Mouse (Mus musculus): ENCODE data around the gene Mrpl20.
A peak's percentile ranks its signal among the peaks of the same experiment; 100 is the strongest.

The Mrpl20 gene

GRCm38 (mm10) chr4:155802741-155803339, at the start of gene Mrpl20:
Mrpl20 (plus strand) TSS chr4:155802878.
- peak in 1 of 2 experiments; percentile 28 for DNase-seq (ENCODE audit: low read depth in 2 of 2, low spot score in 2 of 2)

DNA sequence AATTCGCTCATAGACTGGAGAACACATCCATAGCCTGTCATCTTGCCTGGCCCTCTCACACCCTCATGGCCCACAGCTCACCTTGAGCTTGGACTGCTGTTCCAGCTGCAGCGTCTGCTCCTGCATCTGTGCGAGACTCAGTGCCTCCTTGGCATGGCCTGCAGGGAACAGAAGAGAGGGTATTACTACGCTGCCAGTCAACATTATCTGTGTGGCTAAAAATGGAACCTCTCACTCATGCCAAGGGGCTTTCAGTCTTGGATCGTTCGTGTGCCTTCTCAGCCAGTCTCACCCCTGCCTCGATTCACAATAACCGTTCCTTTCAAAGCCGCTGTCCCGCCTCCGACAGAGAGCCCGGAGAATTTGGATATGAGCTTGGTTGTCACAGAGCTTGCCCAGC, 45.7 kb upstream of the Mrpl20 start:
- no peak for DNase-seq (ENCODE audit: low read depth in 2 of 2, low spot score in 2 of 2)

DNA sequence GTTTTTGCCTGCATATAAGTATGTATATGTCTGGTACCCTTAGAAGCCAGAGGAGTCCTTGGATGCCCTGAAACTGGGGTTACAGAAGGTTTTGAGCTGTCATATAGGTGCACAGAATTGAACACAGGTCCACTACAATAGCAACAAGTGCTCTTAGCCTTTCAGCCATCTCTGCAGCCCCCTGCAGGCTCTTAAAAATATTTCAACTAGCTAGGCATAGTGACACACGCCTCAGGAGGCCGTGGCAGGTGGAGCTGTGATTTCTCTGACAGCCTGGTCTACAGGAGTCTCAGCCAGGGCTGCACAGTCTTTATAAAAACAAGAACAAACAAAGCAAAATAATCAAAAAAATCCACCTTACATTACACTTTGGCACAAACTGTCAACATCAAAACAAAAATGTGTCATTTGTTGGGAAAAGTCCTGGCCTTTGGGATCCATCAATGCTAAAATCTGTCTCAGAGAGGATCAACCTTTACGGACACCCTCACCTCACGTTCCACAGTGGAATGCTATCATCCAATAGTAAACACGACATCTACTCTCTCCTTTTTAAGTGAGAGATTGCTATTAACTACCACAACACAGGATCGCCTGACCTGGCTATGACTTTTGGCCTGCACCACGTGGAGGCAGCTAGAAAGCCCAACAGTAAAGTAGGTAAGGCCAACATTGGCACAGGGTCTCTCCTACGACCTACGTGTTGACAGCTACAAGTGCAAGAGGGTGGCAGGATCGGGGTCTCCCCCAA, 42.6 kb upstream of the Mrpl20 start:
- peak; percentile 30 to 59 for DNase-seq (ENCODE audit: low read depth in 2 of 2, low spot score in 2 of 2)

DNA sequence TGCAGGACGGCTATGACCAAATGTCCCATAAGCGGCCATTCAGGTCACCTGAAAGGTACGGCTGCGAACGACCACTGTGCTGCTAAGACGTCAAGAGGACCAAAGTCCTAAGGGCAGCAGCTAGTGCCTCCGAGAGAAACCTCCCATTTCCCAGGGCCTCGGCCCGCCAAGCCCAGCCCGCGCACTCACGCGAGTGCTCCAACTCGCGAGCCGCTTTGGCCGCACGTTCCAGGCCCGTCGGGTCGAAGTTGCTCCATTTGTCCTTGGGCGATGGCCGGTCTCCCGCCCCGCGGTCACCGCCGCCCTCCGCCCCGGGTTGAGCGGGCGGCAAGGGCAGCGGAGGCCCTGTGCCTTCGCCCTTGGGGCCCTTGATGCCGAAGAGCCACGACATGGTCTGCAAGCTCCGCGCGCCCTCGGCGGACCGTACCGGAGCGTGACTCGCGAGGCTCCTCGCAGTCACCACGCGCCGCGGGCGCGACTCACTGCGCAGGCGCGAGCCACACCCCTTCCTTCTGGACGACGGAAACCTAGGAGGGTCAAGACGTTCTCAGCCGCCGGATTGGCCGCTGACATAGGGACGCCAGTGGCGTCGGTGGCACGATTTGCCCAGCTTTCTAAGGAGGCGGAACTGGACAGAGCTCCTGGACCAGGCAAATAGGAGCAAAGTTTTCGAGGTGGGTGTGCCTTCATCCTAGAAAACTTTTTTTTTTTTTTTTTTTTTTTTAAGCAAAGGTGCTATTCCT, 41.9 kb upstream of the Mrpl20 start, which contains the start of gene Atad3a:
Gene Atad3a, minus strand, starts transcription at position 481 of the 743 bp plus-strand sequence.
- peak; percentile 92 to 95 for DNase-seq (ENCODE audit: low read depth in 2 of 2, low spot score in 2 of 2)

DNA sequence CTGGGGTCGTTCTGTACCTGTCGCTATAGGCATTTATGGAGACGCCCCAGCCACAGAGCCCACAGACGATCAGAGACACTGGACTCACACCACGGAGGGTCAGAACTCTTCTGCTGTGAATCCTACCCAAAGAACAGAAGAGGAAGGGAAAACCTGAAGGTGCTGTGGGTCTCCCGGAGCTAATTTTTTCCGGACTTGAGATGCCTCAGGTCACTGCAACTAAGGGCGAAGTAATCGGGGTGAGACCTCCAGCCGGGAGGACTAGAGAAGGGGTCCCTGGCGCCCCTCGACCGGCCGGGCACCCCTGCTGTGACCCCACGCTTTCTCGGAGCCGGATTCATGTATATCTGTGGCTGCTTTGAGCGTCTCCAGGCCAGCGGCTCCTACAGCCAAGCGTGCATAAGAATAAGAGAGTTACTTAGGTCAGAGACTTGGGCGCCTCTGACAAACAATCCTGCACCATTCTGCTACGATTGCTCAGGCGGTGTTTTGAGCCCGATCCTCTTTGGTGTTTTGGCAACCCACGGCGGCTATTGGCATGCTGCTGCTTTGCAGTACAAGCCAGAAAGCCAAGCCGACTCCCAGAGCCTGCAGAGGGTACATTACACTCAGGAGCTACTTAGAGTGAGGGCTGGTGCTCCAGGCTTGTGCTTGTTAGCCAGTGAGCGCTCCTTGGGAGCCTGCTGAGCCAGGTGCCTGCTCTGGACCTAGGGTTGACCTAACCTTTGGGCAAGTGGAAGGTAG, 41.1 kb upstream of the Mrpl20 start:
- no peak for DNase-seq (ENCODE audit: low read depth in 2 of 2, low spot score in 2 of 2)

DNA sequence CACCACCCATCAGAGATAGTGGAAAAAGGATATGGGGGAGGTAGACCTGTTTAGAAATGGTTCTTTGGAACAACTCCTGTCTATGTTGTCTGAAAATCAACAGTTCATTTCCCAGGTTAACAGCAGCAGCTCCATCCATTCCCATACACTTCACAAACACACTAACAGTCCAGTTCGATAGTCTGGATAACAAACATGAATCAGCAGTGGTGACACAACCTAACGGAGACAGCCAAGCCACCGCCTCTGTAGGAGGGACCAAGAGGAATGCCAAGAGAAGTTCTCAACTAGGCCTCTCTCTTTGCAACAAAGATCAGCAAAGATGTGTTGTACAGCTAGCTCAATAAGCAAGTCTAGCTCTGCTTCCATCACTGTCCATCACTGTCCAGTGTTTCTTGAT, 40.3 kb upstream of the Mrpl20 start:
- DNase-seq (ENCODE audit: low read depth in 2 of 2, low spot score in 2 of 2), result no peak

- DNase-seq (ENCODE audit: low read depth in 2 of 2, low spot score in 2 of 2), result no peak
These were observed 33.2 kb upstream of the Mrpl20 start for GRCm38 (mm10) chr4:155769496-155769879.

DNA sequence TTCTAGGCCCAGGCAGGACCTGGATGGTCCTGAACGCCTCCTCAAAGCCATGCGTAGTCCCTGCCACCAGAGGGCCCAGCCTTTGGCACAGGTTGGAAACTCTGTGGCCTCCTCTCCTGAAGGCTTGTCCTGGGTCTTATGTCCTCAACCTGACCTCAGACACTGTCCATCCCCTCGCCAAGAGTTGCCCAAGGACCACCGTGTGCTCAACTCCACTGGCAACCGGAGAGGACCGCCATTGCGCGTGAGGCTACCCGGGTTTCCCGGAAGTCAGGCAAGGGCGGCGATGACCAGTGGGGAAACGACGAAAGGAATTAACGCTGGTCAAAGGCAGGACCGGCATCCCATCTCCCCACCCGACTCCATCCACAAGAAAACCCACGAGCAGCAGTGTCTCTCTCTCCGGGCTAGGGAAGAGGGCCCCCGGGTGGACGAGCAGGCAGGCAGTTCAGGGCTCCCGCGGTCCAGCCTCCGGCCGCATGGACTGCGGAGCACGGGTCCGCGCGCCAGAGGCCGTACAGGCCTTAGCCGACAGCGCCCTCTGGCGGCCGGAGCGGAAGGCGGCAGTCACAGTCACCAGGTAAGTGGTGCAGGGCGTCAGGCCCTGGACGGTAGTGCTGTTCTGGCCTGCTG, 32.7 kb upstream of the Mrpl20 start:
- DNase-seq (ENCODE audit: low read depth in 2 of 2, low spot score in 2 of 2), result peak; percentile 70 to 73

DNA sequence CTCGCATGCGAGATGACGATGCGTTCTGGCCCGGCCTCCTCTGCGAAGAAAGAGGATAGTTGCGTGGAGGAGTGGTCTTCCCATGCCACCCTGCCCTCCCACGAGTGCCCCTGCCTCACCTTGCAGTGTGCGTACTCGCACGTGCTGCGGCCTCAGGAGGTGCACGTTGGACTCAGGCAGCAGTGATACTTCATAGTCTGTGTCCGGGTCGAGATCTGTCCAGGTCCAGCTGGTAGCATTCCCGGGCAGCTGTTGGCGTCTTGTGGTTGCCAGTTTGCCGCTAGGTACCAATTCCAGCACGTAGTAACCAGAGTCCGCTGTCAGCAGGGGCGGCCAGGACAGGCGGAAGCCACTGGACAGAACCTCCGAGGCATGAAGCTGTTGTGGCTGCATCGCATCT, 32.1 kb upstream of the Mrpl20 start:
- no peak for DNase-seq (ENCODE audit: low read depth in 2 of 2, low spot score in 2 of 2)

- no peak for DNase-seq (ENCODE audit: low read depth in 2 of 2, low spot score in 2 of 2)
These were observed 31.0 kb upstream of the Mrpl20 start for GRCm38 (mm10) chr4:155771706-155772105.

DNA sequence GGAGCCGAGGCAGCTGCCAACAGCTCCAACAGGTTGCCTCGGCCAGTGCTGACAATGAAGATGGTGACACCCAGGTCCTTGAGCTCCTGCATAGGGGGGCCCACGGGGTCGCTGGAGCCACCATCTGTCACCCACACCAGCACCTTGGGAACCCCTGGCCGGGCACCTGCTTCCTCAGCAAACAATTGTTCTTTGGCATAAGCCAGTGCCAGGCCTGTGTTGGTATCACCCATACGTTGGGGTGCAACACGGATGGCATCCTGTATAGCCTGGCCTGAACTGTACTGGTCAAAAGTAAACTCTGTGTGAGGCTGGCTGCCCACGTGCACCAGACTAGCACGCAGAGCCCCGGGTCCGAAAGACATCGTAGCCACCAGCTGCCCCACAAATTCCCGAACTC, 29.9 kb upstream of the Mrpl20 start:
- DNase-seq (ENCODE audit: low read depth in 2 of 2, low spot score in 2 of 2), result no peak

DNA sequence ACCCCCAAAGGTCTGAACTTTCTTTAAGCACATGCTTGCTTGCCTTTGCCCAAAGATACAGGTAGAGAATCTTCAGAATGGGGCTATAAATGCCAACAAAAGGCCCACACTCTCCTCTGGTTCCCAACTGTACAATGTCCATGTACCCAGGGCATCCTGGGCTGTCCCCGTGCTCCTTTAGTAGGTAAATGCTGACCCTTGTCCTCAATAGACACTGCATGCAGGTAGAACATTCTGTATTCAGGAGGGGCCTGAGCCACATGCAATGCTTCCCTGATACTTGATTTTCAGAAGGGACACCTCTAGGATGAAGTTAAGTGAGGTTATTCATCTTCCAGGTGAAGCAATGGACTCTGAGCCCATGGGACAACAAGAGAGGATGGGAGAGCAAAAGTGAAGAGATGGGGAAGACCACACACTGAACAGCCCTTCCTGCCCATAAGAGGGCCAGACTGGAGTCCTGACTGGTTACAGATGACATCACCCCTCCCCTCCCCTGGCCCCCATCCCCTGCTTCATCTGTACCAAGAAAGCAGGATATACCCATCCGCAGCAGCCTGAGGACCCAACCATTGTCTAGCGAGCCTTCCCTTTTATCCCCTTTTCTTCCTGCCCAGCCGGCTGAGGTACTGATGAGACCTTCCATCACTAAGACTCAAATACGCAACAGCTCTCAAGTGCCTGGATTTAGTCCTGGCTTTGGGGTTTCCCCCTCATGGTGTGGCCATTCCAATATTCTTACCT, 29.2 kb upstream of the Mrpl20 start:
- DNase-seq (ENCODE audit: low read depth in 2 of 2, low spot score in 2 of 2), result no peak

DNA sequence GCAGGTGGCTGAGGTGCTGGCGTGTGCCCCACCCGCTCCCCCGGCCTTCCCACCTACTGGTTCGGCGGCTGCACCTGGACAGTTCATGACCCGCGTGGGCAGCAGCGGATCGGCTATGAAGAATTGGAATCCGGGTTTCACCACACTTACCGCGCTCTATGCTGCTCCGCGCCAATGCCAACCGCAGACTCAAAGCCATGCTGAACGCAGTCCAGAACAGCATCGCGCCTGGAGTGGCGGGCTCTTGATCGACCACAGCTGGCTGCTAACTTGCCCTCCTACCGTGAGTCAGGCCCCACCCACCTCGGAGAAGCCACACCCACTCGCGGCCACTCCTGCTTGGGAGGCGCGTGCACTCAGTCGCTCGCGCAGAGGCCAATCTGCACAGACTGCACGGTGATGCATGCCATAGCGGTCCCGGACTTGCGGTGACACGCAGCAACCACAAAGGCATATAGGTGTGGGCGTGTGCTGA, 28.4 kb upstream of the Mrpl20 start, which contains the start of gene Vwa1:
Gene Vwa1, minus strand, starts transcription at position 419 of the 475 bp plus-strand sequence.
- DNase-seq (ENCODE audit: low read depth in 2 of 2, low spot score in 2 of 2), result peak; percentile 58 to 75

DNA sequence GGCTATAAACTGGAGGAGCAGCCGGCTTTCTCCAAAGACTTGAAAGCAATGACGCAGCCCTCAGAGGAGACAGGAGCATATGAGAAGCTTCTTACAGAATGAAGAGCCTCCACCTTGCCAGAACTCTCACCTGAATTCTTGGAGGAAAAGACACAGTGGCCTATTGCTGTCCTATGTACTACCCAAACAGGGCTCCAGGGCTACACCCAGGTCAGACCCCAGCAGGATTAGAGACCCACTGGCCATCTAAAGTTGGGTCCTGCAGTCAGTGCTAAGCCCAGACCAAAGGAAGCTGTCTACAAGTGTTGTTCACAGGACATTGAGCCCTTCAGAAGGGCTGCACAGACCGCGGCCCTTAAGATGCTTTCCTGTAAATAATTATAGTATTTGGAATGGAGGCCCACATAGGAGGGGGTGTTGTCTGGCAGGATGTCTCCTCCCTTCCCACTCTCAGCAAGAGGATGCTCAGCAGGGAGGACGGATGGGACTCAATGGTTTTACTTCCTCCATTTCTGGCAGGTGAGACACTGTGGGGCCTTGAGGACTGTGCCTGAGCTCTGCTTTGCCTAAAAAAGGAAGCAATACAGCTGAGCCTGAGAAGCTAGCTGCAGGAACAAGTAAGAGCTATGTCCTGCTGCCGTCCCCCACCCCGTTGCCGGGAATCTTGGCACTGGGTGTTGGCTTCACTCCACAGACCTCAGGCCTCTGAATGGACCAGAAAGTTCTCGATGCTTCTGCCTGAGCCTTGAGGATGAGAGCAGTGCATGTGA, 27.5 kb upstream of the Mrpl20 start:
- no peak for DNase-seq (ENCODE audit: low read depth in 2 of 2, low spot score in 2 of 2)

DNA sequence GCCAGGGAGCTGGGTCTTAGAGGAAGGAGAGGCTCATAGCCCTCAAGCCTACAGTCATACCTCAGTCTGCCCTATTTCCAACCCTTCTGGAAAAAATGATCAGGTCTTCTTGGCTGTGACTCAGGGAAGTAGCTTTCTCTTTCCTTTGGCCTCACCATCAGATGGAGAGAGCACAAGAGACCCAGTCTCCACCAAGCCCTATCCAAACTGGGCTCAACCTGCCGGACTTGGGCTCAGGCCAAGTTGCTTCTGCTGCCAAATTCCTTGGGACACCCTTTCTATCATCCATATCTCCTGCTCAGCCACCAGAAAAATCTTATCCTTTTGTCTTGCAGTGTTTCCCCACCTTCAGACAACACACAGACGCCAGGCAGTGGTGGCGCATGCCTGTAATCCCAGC, 26.8 kb upstream of the Mrpl20 start:
- DNase-seq (ENCODE audit: low read depth in 2 of 2, low spot score in 2 of 2), result no peak

DNA sequence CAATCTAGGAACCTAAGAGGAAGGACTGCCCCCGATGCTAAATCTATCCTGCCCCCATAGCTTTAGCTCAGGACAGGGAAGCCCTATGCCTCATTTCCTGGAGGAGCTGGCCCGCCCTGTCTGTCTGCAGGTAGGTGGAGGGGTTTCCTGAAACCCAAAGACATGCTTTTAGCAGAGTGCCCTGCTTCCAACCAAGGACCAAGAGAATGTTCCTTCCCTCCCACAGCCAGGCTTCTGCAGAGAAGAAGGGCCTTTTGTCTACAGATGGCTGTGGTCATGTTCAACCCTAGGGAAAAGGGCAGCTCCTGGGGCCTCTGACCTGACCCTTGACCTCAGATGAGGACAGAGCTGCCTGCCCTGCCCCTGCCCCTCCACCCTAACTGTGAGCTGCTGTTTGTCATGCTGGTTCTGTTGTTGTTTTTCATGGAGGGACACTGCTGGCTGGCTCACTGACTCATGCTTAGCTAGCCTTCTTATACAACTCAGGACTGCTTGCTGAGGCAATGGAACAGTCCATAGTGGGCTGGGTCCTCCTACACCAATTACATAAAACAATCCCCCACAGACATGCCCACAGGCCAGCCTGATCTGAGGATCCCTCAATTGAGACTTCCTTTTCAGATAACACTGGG, 25.9 kb upstream of the Mrpl20 start:
- DNase-seq (ENCODE audit: low read depth in 2 of 2, low spot score in 2 of 2), result no peak

- no peak for DNase-seq (ENCODE audit: low read depth in 2 of 2, low spot score in 2 of 2)
These were observed 24.9 kb upstream of the Mrpl20 start for GRCm38 (mm10) chr4:155777816-155778215.

- no peak for DNase-seq (ENCODE audit: low read depth in 2 of 2, low spot score in 2 of 2)
These were observed 23.2 kb upstream of the Mrpl20 start for GRCm38 (mm10) chr4:155779498-155779897.

GRCm38 (mm10) chr4:155780895-155781294, 21.8 kb upstream of the Mrpl20 start:
- DNase-seq (ENCODE audit: low read depth in 2 of 2, low spot score in 2 of 2), result no peak

Data from CD8-positive naive resting alpha-beta T cell, adult 2 months (primary cell).